Mouse (Mus musculus): Measurements from ENCODE around the gene Snx21. TPM values are rescaled to one million over a fixed set of nuclear protein-coding genes. Genes with fewer than 3 reads are reported as not detected.
"Not testable (repeated sequence)": the region's sequence is repeated elsewhere in the genome, so short reads cannot be mapped to it uniquely, and the experiment has no call there.

The Snx21 gene
- polyA plus RNA-seq, 1 experiment = 19.5 TPM

GRCm38 (mm10) chr2:164794293-164794692 lies 8.7 kb downstream of the Snx21 start:
- H3K36me3 ChIP-seq (ENCODE audit: control insufficient read depth, insufficient read depth) = peaks cover 74% of the 10 kb centered on the region
- TF ChIP-seq CTCF (IDR thresholded peaks at IDR 0.05; ENCODE audit: control insufficient read depth, insufficient read depth, insufficient read length) = peak; percentile 56
- TF ChIP-seq MAX (IDR thresholded peaks at IDR 0.05) = peak; percentile 42
- TF ChIP-seq FOSL1 (IDR thresholded peaks at IDR 0.05; ENCODE audit: insufficient read depth, low read length, poor library complexity, severe bottlenecking) = no peak
- no peaks in the 10 kb centered on the region for H3K27me3 ChIP-seq (ENCODE audit: control insufficient read depth, insufficient read depth, insufficient read length)
- no peak overlapping the region for H3K4me3 ChIP-seq (ENCODE audit: insufficient read depth, poor library complexity, severe bottlenecking)
- no peak overlapping the region for H3ac ChIP-seq (ENCODE audit: control insufficient read depth, insufficient read length, low read depth)
- H3K79me2 ChIP-seq (ENCODE audit: control insufficient read depth, insufficient read depth) = no peaks in the 10 kb centered on the region
- no peaks in the 10 kb centered on the region for H3K79me3 ChIP-seq (ENCODE audit: low read depth)

GRCm38 (mm10) chr2:164795868-164796267 lies 10.2 kb downstream of the Snx21 start:
- H3K36me3 ChIP-seq (ENCODE audit: control insufficient read depth, insufficient read depth) = peaks cover 74% of the 10 kb centered on the region
- no peak overlapping the region for H3K4me3 ChIP-seq (ENCODE audit: insufficient read depth, poor library complexity, severe bottlenecking)
- H3K79me3 ChIP-seq (ENCODE audit: low read depth) = no peaks in the 10 kb centered on the region

GRCm38 (mm10) chr2:164798554-164798953 lies 12.9 kb downstream of the Snx21 start:
- not testable (repeated sequence) for H3ac ChIP-seq (ENCODE audit: control insufficient read depth, insufficient read length, low read depth)

More at GRCm38 (mm10) chr2:164795868-164796267, 10.2 kb downstream of the Snx21 start:
- Histone ChIP-seq H3K79me2 (ENCODE audit: control insufficient read depth, insufficient read depth) (no peaks in the 10 kb centered on the region), H3ac (ENCODE audit: control insufficient read depth, insufficient read length, low read depth) (no peak overlapping the region), H3K27me3 (ENCODE audit: control insufficient read depth, insufficient read depth, insufficient read length) (no peaks in the 10 kb centered on the region)
- TF ChIP-seq CEBPB (IDR thresholded peaks at IDR 0.05; ENCODE audit: low read depth) (no peak), MYOG (IDR thresholded peaks at IDR 0.05; ENCODE audit: control insufficient read depth, extremely low read depth, insufficient read length) (no peak), MYOD1 (IDR thresholded peaks at IDR 0.05; ENCODE audit: control insufficient read depth, insufficient read length, low read depth) (no peak), USF1 (IDR thresholded peaks at IDR 0.05; ENCODE audit: low read depth) (no peak), MAX (IDR thresholded peaks at IDR 0.05) (no peak), FOSL1 (IDR thresholded peaks at IDR 0.05; ENCODE audit: insufficient read depth, low read length, poor library complexity, severe bottlenecking) (no peak), CTCF (IDR thresholded peaks at IDR 0.05; ENCODE audit: control insufficient read depth, insufficient read depth, insufficient read length) (no peak)

GRCm38 (mm10) chr2:164800252-164801004 lies 14.8 kb downstream of the Snx21 start:
- Histone ChIP-seq H3ac (ENCODE audit: control insufficient read depth, insufficient read length, low read depth) (no peak overlapping the region), H3K79me2 (ENCODE audit: control insufficient read depth, insufficient read depth) (peaks cover 35% of the 10 kb centered on the region), H3K4me3 (ENCODE audit: insufficient read depth, poor library complexity, severe bottlenecking) (no peak overlapping the region), H3K27me3 (ENCODE audit: control insufficient read depth, insufficient read depth, insufficient read length) (no peaks in the 10 kb centered on the region), H3K79me3 (ENCODE audit: low read depth) (peaks cover 20% of the 10 kb centered on the region), H3K36me3 (ENCODE audit: control insufficient read depth, insufficient read depth) (peaks cover 50% of the 10 kb centered on the region)
- no peak for TF ChIP-seq MYOG (IDR thresholded peaks at IDR 0.05; ENCODE audit: control insufficient read depth, extremely low read depth, insufficient read length)

More at GRCm38 (mm10) chr2:164798554-164798953, 12.9 kb downstream of the Snx21 start:
- Histone ChIP-seq H3K79me2 (ENCODE audit: control insufficient read depth, insufficient read depth) (peaks cover 24% of the 10 kb centered on the region), H3K36me3 (ENCODE audit: control insufficient read depth, insufficient read depth) (peaks cover 64% of the 10 kb centered on the region), H3K79me3 (ENCODE audit: low read depth) (peaks cover 11% of the 10 kb centered on the region)
- not testable (repeated sequence) for H3K4me3 ChIP-seq (ENCODE audit: insufficient read depth, poor library complexity, severe bottlenecking); H3K27me3 ChIP-seq (ENCODE audit: control insufficient read depth, insufficient read depth, insufficient read length)

- TF ChIP-seq MYOG (IDR thresholded peaks at IDR 0.05; ENCODE audit: control insufficient read depth, extremely low read depth, insufficient read length) (no peak), MYOD1 (IDR thresholded peaks at IDR 0.05; ENCODE audit: control insufficient read depth, insufficient read length, low read depth) (no peak), CEBPB (IDR thresholded peaks at IDR 0.05; ENCODE audit: low read depth) (no peak), CTCF (IDR thresholded peaks at IDR 0.05; ENCODE audit: control insufficient read depth, insufficient read depth, insufficient read length) (no peak), USF1 (IDR thresholded peaks at IDR 0.05; ENCODE audit: low read depth) (no peak), MAX (IDR thresholded peaks at IDR 0.05) (no peak), FOSL1 (IDR thresholded peaks at IDR 0.05; ENCODE audit: insufficient read depth, low read length, poor library complexity, severe bottlenecking) (no peak)
- H3K4me3 ChIP-seq (ENCODE audit: insufficient read depth, poor library complexity, severe bottlenecking) = peak overlapping the region; percentile 94
These were observed 17.7 kb downstream of the Snx21 start for GRCm38 (mm10) chr2:164803201-164803920.

DNA sequence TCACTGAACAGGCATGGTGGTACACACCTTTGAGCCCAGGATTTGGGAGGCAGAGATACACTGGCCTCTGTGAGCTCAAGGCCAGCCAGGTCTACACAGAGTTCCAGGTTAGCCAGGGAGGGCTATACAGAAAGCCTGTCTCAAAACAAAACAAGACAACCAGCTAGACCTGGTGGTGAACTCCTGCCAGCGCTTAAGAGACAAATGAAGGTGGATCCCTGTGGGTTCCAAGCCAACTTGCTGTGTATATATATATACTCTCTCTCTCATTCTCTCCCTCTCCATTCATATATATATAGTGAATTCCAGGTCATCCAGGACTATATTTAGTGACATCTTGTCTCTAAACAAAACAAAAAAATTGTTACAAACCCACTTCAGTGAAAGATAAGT lies 18.3 kb downstream of the Snx21 start:
- peaks cover 48% of the 10 kb centered on the region for H3K79me2 ChIP-seq (ENCODE audit: control insufficient read depth, insufficient read depth)
- peak overlapping the region; percentile 94 for H3K4me3 ChIP-seq (ENCODE audit: insufficient read depth, poor library complexity, severe bottlenecking)
- no peak for TF ChIP-seq MAX (IDR thresholded peaks at IDR 0.05)
- TF ChIP-seq CEBPB (IDR thresholded peaks at IDR 0.05; ENCODE audit: low read depth) = no peak
- no peak for TF ChIP-seq CTCF (IDR thresholded peaks at IDR 0.05; ENCODE audit: control insufficient read depth, insufficient read depth, insufficient read length)
- no peak for TF ChIP-seq USF1 (IDR thresholded peaks at IDR 0.05; ENCODE audit: low read depth)
- TF ChIP-seq MYOD1 (IDR thresholded peaks at IDR 0.05; ENCODE audit: control insufficient read depth, insufficient read length, low read depth) = no peak
- no peak for TF ChIP-seq FOSL1 (IDR thresholded peaks at IDR 0.05; ENCODE audit: insufficient read depth, low read length, poor library complexity, severe bottlenecking)
- TF ChIP-seq MYOG (IDR thresholded peaks at IDR 0.05; ENCODE audit: control insufficient read depth, extremely low read depth, insufficient read length) = no peak
- peaks cover 27% of the 10 kb centered on the region for H3K36me3 ChIP-seq (ENCODE audit: control insufficient read depth, insufficient read depth)
- peaks cover 22% of the 10 kb centered on the region for H3K79me3 ChIP-seq (ENCODE audit: low read depth)
- no peaks in the 10 kb centered on the region for H3K27me3 ChIP-seq (ENCODE audit: control insufficient read depth, insufficient read depth, insufficient read length)
- peak overlapping the region; percentile 72 for H3ac ChIP-seq (ENCODE audit: control insufficient read depth, insufficient read length, low read depth)

More at GRCm38 (mm10) chr2:164803201-164803920, 17.7 kb downstream of the Snx21 start:
- Histone ChIP-seq H3K79me3 (ENCODE audit: low read depth) (peaks cover 22% of the 10 kb centered on the region), H3K79me2 (ENCODE audit: control insufficient read depth, insufficient read depth) (peaks cover 48% of the 10 kb centered on the region), H3K27me3 (ENCODE audit: control insufficient read depth, insufficient read depth, insufficient read length) (no peaks in the 10 kb centered on the region), H3ac (ENCODE audit: control insufficient read depth, insufficient read length, low read depth) (peak overlapping the region; percentile 61), H3K36me3 (ENCODE audit: control insufficient read depth, insufficient read depth) (peaks cover 29% of the 10 kb centered on the region)
